Mouse (Mus musculus) embryonic facial prominence, embryonic 11.5 days (tissue): ENCODE results near the gene Src. TPM values are rescaled to one million over a fixed set of nuclear protein-coding genes. Genes with fewer than 3 reads are reported as not detected.
"Not testable (repeated sequence)": the region's sequence is repeated elsewhere in the genome, so short reads cannot be mapped to it uniquely, and the experiment has no call there.

ENCODE experiments used
- ATAC-seq: fragments of 200-750 bp; cut with Nextera tagmentation; replicated peaks from 2 replicates; pipeline ENCODE4 v1.8.0; 2017; ENCODE audit warnings: low read depth; ENCODE audit not compliant: insufficient number of reproducible peaks, low FRiP score, low TSS enrichment
- DNase-seq: peaks from one replicate; pipeline ENCODE4 v3.0.0-alpha.2; 2015; ENCODE audit warnings: low spot score
- H3K27ac ChIP-seq: fragments of 300-500 bp; sonication (generic); replicated peaks from 2 replicates; pipeline ENCODE4 v1.5.1; 2014; ENCODE audit warnings: mild to moderate bottlenecking, low read depth, low read length, control low read depth
- H3K27me3 ChIP-seq: fragments of 300-500 bp; sonication (generic); 2 replicates; pipeline ENCODE4 v1.6.1; 2014; ENCODE audit warnings: mild to moderate bottlenecking, low read length, moderate library complexity, mixed read lengths; ENCODE audit not compliant: control insufficient read depth, insufficient read depth
- H3K36me3 ChIP-seq: fragments of 300-500 bp; sonication (generic); replicated peaks from 2 replicates; pipeline ENCODE4 v1.6.1; 2014; ENCODE audit warnings: low read depth, mild to moderate bottlenecking, low read length, moderate library complexity, mixed read lengths; ENCODE audit not compliant: control insufficient read depth, insufficient read depth
- H3K4me1 ChIP-seq: fragments of 300-500 bp; sonication (generic); 2 replicates; pipeline ENCODE4 v1.6.1; 2014; ENCODE audit warnings: low read length, mixed read lengths; ENCODE audit not compliant: control insufficient read depth, insufficient read depth
- H3K4me2 ChIP-seq: fragments of 300-500 bp; sonication (generic); 2 replicates; pipeline ENCODE4 v1.6.1; 2014; ENCODE audit warnings: low read depth, mild to moderate bottlenecking, control low read depth, low read length, moderate library complexity
- H3K4me3 ChIP-seq: fragments of 300-500 bp; sonication (generic); 2 replicates; pipeline ENCODE4 v1.5.1; 2014; ENCODE audit warnings: low read depth, low read length, control low read depth
- H3K9ac ChIP-seq: fragments of 300-500 bp; sonication (generic); replicated peaks from 2 replicates; pipeline ENCODE4 v1.6.1; 2014; ENCODE audit warnings: mild to moderate bottlenecking, control low read depth, low read length
- H3K9me3 ChIP-seq: fragments of 300-500 bp; sonication (generic); replicated peaks from 2 replicates; pipeline ENCODE4 v1.6.1; 2016; ENCODE audit warnings: mild to moderate bottlenecking, low read length, inconsistent platforms, mixed read lengths; ENCODE audit not compliant: control insufficient read depth
- WGBS: fragments of 180-500 bp; shearing (Covaris S2); extraction: QIAGEN DNeasy Blood & Tissue Kit; methylation state at CpG from one replicate; pipeline ENCODE4 v1.1.7; 2014; 5-methylcytosine and 5-hydroxymethylcytosine counted together
- polyA plus RNA-seq: library from polyadenylated mRNA; unstranded; fragments of >200 nt; fragmentation: Nextera tagmentation; extraction: Ambion mirVana; gene quantifications from 2 replicates; pipeline ENCODE4 v1.2.1, GENCODE M21; 2014

The Src gene
- polyA plus RNA-seq, 1 experiment from 2014 or later: 13.9 TPM

DNA sequence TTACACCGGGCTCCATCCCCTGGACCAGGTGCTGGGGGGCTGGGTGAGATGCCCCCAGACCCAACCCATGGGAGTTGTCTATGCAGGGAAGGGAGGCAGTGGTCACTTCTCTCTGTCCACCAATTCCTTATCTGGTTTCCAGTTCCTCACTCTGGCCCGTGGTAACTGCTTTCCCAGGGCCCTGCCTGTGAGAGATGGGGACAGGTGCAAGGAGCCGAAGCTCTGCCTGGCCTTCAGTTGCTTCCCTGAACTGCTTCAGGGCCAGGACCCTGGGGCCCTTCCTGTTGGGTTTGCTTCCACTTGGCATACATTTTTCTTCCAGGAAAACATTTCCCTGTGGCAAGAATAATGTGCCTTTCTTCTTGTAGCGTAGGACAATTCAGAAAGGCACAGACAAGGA is 54.2 kb downstream of the Src start:
- H3K27me3 ChIP-seq: no peaks in the 10 kb centered on the region
- no peak for ATAC-seq
- peak overlapping the region; percentile 72; the same call in 1 of the 2 replicates for H3K27ac ChIP-seq

GRCm38 (mm10) chr2:157474269-157474729 is 56.1 kb downstream of the Src start:
- WGBS: 14% methylated on average over 6 of the region's 6 CpGs
- DNase-seq: peak; percentile 61

More for the DNA sequence above, 54.2 kb downstream of the Src start:
- H3K9me3 ChIP-seq: no peaks in the 10 kb centered on the region
- H3K4me2 ChIP-seq: no peak overlapping the region
- WGBS: 60% methylated on average over 4 of the region's 4 CpGs
- H3K4me3 ChIP-seq: no peak overlapping the region
- peaks cover 11% of the 10 kb centered on the region for H3K36me3 ChIP-seq
- no peak for DNase-seq
- H3K4me1 ChIP-seq: peaks cover 34% of the 10 kb centered on the region
- H3K9ac ChIP-seq: peak overlapping the region; percentile 38

GRCm38 (mm10) chr2:157475437-157476379 is 57.5 kb downstream of the Src start:
- Histone ChIP-seq H3K4me3 (no peak overlapping the region), H3K27me3 (no peaks in the 10 kb centered on the region), H3K36me3 (no peaks in the 10 kb centered on the region), H3K9ac (peak overlapping the region; percentile 56), H3K4me1 (peaks cover 34% of the 10 kb centered on the region), H3K27ac (peak overlapping the region; percentile 95), H3K9me3 (no peaks in the 10 kb centered on the region), H3K4me2 (no peak overlapping the region; the same call in 1 of the 2 replicates)
- WGBS: 14% methylated on average over 13 of the region's 13 CpGs
- ATAC-seq (peak; percentile 78), DNase-seq (peak; percentile 69)

More at GRCm38 (mm10) chr2:157474269-157474729, 56.1 kb downstream of the Src start:
- no peak overlapping the region for H3K4me2 ChIP-seq
- peak overlapping the region; percentile 56 for H3K9ac ChIP-seq
- H3K4me1 ChIP-seq: peaks cover 34% of the 10 kb centered on the region
- no peak overlapping the region for H3K4me3 ChIP-seq
- H3K27me3 ChIP-seq: no peaks in the 10 kb centered on the region
- no peak for ATAC-seq
- H3K36me3 ChIP-seq: peaks cover 6% of the 10 kb centered on the region
- peak overlapping the region; percentile 95 for H3K27ac ChIP-seq
- no peaks in the 10 kb centered on the region for H3K9me3 ChIP-seq

- 70% methylated on average over 8 of the region's 8 CpGs for WGBS
- Histone ChIP-seq H3K27ac (no peak overlapping the region), H3K4me3 (no peak overlapping the region), H3K4me1 (peaks cover 31% of the 10 kb centered on the region), H3K27me3 (no peaks in the 10 kb centered on the region), H3K36me3 (no peaks in the 10 kb centered on the region), H3K4me2 (no peak overlapping the region), H3K9me3 (no peaks in the 10 kb centered on the region), H3K9ac (no peak overlapping the region)
- ATAC-seq: no peak
- DNase-seq: no peak
Observed at GRCm38 (mm10) chr2:157478651-157479050, 60.4 kb downstream of the Src start.

- no peak for DNase-seq
- WGBS: 49% methylated on average over 15 of the region's 15 CpGs
- H3K27ac ChIP-seq: no peak overlapping the region
- no peak overlapping the region for H3K9ac ChIP-seq
- H3K4me3 ChIP-seq: no peak overlapping the region
- H3K4me1 ChIP-seq: peaks cover 20% of the 10 kb centered on the region
- no peak overlapping the region for H3K4me2 ChIP-seq
- ATAC-seq: no peak
- H3K27me3 ChIP-seq: no peaks in the 10 kb centered on the region
- no peaks in the 10 kb centered on the region for H3K9me3 ChIP-seq
- no peaks in the 10 kb centered on the region for H3K36me3 ChIP-seq
Observed at GRCm38 (mm10) chr2:157479858-157480568, 61.8 kb downstream of the Src start.

GRCm38 (mm10) chr2:157482729-157483128 is 64.5 kb downstream of the Src start:
- H3K9ac ChIP-seq: peak overlapping the region; percentile 15; the same call in 1 of the 2 replicates
- WGBS: 57% methylated on average over 12 of the region's 12 CpGs
- no peaks in the 10 kb centered on the region for H3K27me3 ChIP-seq
- H3K4me2 ChIP-seq: no peak overlapping the region
- ATAC-seq (no peak), DNase-seq (no peak)
- no peaks in the 10 kb centered on the region for H3K36me3 ChIP-seq
- H3K4me3 ChIP-seq: no peak overlapping the region
- peaks cover 8% of the 10 kb centered on the region; the same call in 1 of the 2 replicates for H3K4me1 ChIP-seq
- no peaks in the 10 kb centered on the region for H3K9me3 ChIP-seq
- no peak overlapping the region for H3K27ac ChIP-seq

GRCm38 (mm10) chr2:157486559-157486958 is 68.3 kb downstream of the Src start:
- not testable (repeated sequence) for ATAC-seq, H3K4me2 ChIP-seq, H3K4me3 ChIP-seq, H3K4me1 ChIP-seq, H3K36me3 ChIP-seq, H3K9ac ChIP-seq, DNase-seq, H3K9me3 ChIP-seq, H3K27me3 ChIP-seq
- WGBS: 86% methylated on average over 5 of the region's 5 CpGs
- 0 out of 2 replicates have a peak overlapping the region, but pooled peaks have one; percentile 60 for H3K27ac ChIP-seq
